Mouse (Mus musculus) limb, embryonic 10.5 days (tissue): ENCODE results near the gene Chp1. TPM values are rescaled to one million over a fixed set of nuclear protein-coding genes. Genes with fewer than 3 reads are reported as not detected.

Experiments used
- DNase-seq: peaks from one replicate; pipeline ENCODE4 v3.0.0-alpha.2; 2017; ENCODE audit warnings: low spot score
- H3K27ac ChIP-seq: fragments of 300-500 bp; sonication (generic); 2 replicates; pipeline ENCODE4 v1.5.1; 2016; ENCODE audit warnings: mild to moderate bottlenecking
- H3K27me3 ChIP-seq: fragments of 300-500 bp; sonication (generic); 2 replicates; pipeline ENCODE4 v1.6.1; 2016; ENCODE audit warnings: low read depth, mild to moderate bottlenecking; ENCODE audit not compliant: poor library complexity, severe bottlenecking
- H3K36me3 ChIP-seq: fragments of 300-500 bp; sonication (generic); 2 replicates; pipeline ENCODE4 v1.6.1; 2016; ENCODE audit warnings: mild to moderate bottlenecking, moderate library complexity
- H3K4me1 ChIP-seq: fragments of 300-500 bp; sonication (generic); 2 replicates; pipeline ENCODE4 v1.6.1; 2016
- H3K4me3 ChIP-seq: fragments of 300-500 bp; sonication (generic); 2 replicates; pipeline ENCODE4 v1.5.1; 2016; ENCODE audit warnings: mild to moderate bottlenecking, moderate library complexity
- H3K9me3 ChIP-seq: fragments of 300-500 bp; sonication (generic); replicated peaks from 2 replicates; pipeline ENCODE4 v1.6.1; 2016; ENCODE audit warnings: mild to moderate bottlenecking
- WGBS: fragments of 180-500 bp; shearing (Covaris S2); methylation state at CpG from one replicate; pipeline ENCODE4 v1.1.7; 2016; 5-methylcytosine and 5-hydroxymethylcytosine counted together
- polyA plus RNA-seq: library from polyadenylated mRNA; unstranded; fragments of >200 nt; fragmentation: Nextera tagmentation; extraction: Ambion mirVana; gene quantifications from 2 replicates; pipeline ENCODE4 v1.2.1, GENCODE M21; 2016

The Chp1 gene
- polyA plus RNA-seq, 1 experiment from 2014 or later: 57.3 TPM

GRCm38 (mm10) chr2:119542106-119542505 is 5.4 kb upstream of the Chp1 start:
- 29% methylated on average over 1 of the region's 1 CpGs for WGBS
- no peaks in the 10 kb centered on the region for H3K27me3 ChIP-seq
- DNase-seq: no peak
- no peak overlapping the region for H3K4me3 ChIP-seq
- peaks cover 3% of the 10 kb centered on the region; the same call in 1 of the 2 replicates for H3K4me1 ChIP-seq
- H3K27ac ChIP-seq: no peak overlapping the region
- H3K9me3 ChIP-seq: no peaks in the 10 kb centered on the region
- H3K36me3 ChIP-seq: no peaks in the 10 kb centered on the region

GRCm38 (mm10) chr2:119543656-119544055 is 3.8 kb upstream of the Chp1 start:
- H3K36me3 ChIP-seq: no peaks in the 10 kb centered on the region
- H3K27me3 ChIP-seq: no peaks in the 10 kb centered on the region
- no peak overlapping the region for H3K27ac ChIP-seq
- peaks cover 13% of the 10 kb centered on the region for H3K4me1 ChIP-seq
- H3K9me3 ChIP-seq: no peaks in the 10 kb centered on the region
- no peak overlapping the region for H3K4me3 ChIP-seq
- 81% methylated on average over 2 of the region's 2 CpGs for WGBS
- DNase-seq: no peak

DNA sequence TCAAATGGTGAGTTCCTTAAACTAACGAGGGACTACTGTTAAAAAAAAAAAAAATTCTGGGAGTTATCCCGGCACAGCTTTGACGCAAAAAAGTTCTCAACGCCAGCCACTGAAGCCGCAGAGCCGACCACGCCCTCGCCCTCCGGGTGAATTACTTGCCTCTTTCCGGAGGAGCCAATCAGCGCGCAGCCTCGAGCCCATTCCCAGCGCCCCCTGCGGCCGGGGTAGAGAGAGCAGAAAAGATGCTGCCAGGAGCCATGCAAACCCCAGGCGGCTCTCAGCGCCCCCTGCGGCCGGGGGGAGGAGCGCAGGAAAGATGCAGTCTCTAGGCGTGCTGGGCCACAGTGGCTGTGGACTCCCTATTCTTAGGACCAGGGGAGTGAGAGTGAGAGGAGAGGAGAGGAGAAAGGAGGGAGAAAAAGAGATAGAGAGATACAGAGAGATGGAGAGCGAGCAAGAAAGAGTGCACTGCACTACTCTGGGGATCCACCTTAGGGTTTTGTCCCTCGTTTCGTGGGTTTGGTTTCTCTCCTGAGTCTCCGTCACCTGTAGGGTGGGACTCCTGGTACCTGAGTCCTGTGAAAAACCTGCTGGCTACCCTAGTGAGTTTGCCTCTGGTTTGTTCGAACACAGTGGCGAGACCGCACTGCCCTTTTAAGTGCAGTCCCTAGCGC is 512 bp upstream of the Chp1 start:
- Histone ChIP-seq H3K36me3 (0 out of 2 replicates have a peak, but pooled peaks cover 4% of the 10 kb centered on the region), H3K9me3 (no peaks in the 10 kb centered on the region), H3K4me1 (peaks cover 17% of the 10 kb centered on the region), H3K4me3 (peak overlapping the region; percentile 78), H3K27ac (peak overlapping the region; percentile 85), H3K27me3 (no peaks in the 10 kb centered on the region)
- WGBS: under 1% methylated on average over 30 of the region's 30 CpGs
- DNase-seq: peak; percentile 91

- Histone ChIP-seq H3K27ac (peak overlapping the region; percentile 85; the same call in 1 of the 2 replicates), H3K9me3 (no peaks in the 10 kb centered on the region), H3K36me3 (0 out of 2 replicates have a peak, but pooled peaks cover 4% of the 10 kb centered on the region), H3K27me3 (no peaks in the 10 kb centered on the region), H3K4me3 (peak overlapping the region; percentile 78), H3K4me1 (peaks cover 17% of the 10 kb centered on the region)
- WGBS: 24% methylated on average over 3 of the region's 3 CpGs
- DNase-seq: no peak
Observed at GRCm38 (mm10) chr2:119548371-119548660, 819 bp downstream of the Chp1 start.

DNA sequence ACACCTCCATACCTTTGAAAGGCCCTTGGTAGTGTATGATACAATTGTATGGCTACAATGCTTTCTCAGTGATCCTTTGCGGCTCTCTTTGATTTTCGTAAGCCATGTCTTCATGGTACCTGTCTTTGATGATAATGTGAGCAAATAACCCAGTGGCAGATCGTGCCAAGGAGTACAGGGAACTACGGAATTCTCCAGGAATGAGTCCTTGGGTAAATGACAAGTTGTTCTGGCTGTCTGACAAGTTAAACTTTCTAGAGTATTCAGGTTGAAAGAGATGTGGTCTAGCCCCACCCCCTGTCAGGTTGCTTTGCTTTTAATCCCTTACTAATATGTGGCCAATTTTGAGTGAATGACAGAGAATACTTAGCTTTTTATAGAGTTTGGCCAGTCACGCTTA is 1.2 kb downstream of the Chp1 start:
- Histone ChIP-seq H3K27me3 (no peaks in the 10 kb centered on the region), H3K36me3 (0 out of 2 replicates have a peak, but pooled peaks cover 4% of the 10 kb centered on the region), H3K4me3 (peak overlapping the region; percentile 78; the same call in 1 of the 2 replicates), H3K4me1 (peaks cover 17% of the 10 kb centered on the region), H3K9me3 (no peaks in the 10 kb centered on the region), H3K27ac (no peak overlapping the region)
- WGBS: 75% methylated on average over 5 of the region's 5 CpGs
- DNase-seq: no peak

DNA sequence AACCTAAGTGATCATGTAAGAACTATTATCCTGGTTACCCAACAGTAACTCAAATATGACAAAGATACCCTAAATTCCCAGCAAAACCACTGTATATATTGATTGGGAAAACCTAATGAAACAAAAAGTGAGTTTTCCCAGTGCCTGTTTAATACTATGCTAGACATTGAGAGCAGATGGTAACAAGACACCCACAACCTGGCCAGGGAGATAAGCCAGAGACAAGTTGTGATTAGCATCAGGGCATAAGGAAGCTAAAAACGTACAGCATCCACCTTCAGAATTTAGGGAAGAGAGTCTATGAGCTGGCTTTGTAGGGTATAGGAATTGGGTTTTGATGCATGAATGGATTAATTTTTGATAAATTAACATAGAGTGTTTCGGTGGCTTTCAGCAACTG is 2.2 kb downstream of the Chp1 start:
- DNase-seq: no peak
- Histone ChIP-seq H3K36me3 (0 out of 2 replicates have a peak, but pooled peaks cover 4% of the 10 kb centered on the region), H3K4me3 (no peak overlapping the region), H3K9me3 (no peaks in the 10 kb centered on the region), H3K27me3 (no peaks in the 10 kb centered on the region), H3K27ac (no peak overlapping the region), H3K4me1 (peaks cover 17% of the 10 kb centered on the region)
- WGBS: 81% methylated on average over 2 of the region's 2 CpGs

DNA sequence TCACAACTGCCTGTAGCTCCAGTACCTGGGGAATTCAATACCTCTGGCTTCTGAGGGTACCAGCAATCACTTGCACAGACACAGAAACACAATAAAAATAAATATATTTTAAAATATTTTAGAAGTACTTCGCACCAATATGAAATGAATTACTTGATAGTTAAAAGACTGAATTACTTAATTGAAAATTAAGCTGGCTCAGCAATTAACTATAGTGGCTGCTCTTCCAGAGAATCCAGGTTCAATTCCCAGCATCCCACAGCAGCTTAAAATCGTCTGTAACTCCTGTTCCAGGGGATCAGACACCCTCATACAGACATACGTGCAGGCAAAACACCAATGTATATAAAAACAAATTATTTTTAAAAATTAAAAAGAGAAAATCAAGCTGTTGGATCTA is 10.5 kb downstream of the Chp1 start:
- Histone ChIP-seq H3K36me3 (peaks cover 4% of the 10 kb centered on the region; the same call in 1 of the 2 replicates), H3K9me3 (no peaks in the 10 kb centered on the region), H3K4me3 (no peak overlapping the region), H3K27me3 (no peaks in the 10 kb centered on the region), H3K4me1 (peaks cover 10% of the 10 kb centered on the region), H3K27ac (no peak overlapping the region)
- no peak for DNase-seq
- WGBS: 90% methylated on average over 3 of the region's 3 CpGs

DNA sequence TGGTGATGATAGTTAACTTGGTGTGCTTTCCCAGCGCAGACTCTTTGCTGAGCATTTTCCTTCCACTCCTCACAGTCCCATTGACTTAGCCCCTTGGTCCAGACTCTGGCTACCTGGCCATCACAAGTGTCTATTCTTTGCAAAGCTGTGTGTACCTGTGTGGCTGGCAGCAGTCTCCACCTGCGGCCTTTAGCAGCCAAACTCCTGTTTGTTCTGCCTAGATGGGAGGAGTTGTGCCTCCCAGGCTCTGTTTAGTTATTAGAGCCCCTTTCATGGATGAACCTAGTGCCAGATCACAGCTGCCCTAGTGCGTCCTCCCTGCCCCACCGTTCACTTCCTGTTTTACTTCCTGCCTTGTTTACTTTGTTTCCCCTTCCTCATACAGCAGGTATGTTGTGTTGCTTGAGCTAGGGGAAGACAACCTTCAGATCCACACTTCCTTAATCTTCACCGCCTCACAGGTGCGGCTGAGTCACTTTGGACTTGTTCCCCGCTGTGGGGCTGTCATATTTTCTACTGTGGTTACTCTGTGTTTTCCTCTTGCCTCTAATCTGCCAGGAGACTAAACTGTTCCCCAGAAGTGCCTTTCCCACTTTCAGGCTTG is 11.3 kb downstream of the Chp1 start:
- Histone ChIP-seq H3K9me3 (no peaks in the 10 kb centered on the region), H3K27ac (no peak overlapping the region), H3K36me3 (peaks cover 6% of the 10 kb centered on the region; the same call in 1 of the 2 replicates), H3K4me3 (no peak overlapping the region), H3K27me3 (no peaks in the 10 kb centered on the region), H3K4me1 (peaks cover 10% of the 10 kb centered on the region)
- 83% methylated on average over 7 of the region's 7 CpGs for WGBS
- DNase-seq: no peak

DNA sequence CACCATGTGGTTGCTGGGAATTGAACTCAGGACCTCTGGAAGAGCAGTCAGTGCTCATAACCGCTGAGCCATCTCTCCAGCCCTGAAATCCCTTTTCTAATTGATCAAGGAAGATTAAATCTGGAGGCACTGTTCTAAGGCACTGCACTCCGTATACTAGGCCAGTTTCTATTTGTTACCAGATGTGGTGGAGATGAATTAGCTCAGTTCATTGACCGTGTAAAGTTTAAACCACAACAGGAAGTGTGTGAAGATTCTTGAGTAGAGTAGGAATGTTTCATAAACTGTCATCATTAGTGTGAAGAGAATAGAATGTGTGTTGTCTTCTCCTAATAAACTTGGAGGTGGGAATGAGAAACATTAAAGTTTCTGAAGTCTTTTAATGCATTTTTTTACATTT is 14.3 kb downstream of the Chp1 start:
- no peak overlapping the region for H3K4me3 ChIP-seq
- H3K27ac ChIP-seq: no peak overlapping the region
- H3K9me3 ChIP-seq: no peaks in the 10 kb centered on the region
- H3K36me3 ChIP-seq: peaks cover 13% of the 10 kb centered on the region
- DNase-seq: no peak
- no peaks in the 10 kb centered on the region for H3K27me3 ChIP-seq
- peaks cover 10% of the 10 kb centered on the region for H3K4me1 ChIP-seq
- WGBS: 88% methylated on average over 3 of the region's 3 CpGs

- 94% methylated on average over 4 of the region's 4 CpGs for WGBS
- H3K27ac ChIP-seq: no peak overlapping the region
- H3K4me1 ChIP-seq: no peaks in the 10 kb centered on the region
- DNase-seq: no peak
- no peak overlapping the region for H3K4me3 ChIP-seq
- H3K9me3 ChIP-seq: no peaks in the 10 kb centered on the region
- H3K27me3 ChIP-seq: no peaks in the 10 kb centered on the region
- H3K36me3 ChIP-seq: peaks cover 13% of the 10 kb centered on the region
Observed at GRCm38 (mm10) chr2:119565284-119565683, 17.8 kb downstream of the Chp1 start.

DNA sequence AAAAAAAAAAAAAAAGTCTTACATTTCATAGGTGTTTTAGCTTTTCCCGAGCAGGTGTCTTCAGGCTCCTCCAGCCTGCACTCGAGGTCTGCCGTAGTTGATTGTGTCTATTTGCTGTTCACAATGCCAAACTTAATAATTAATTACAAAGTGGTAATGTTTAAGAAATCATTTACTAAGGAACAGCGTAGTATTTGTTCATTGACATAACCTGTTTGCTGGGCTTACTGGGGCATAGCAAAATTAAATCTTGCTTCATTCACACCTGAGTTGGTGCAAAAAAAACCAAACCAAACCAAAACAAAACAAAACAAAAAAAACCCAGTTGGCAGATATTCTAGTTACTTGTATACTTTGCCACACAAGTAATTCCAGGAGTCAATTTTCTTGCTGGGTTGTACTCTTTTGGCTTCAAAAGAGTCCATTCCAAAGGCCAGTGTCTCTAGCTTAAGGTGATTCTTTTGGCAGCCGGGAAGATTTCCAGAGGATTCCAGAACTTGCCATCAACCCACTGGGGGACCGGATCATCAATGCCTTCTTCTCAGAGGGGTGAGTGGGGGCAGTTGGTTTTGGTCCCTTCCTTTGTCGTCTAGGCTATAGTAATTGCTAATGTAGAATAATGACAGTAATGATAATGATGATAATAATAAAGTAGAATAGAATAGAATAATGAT is 18.8 kb downstream of the Chp1 start:
- DNase-seq: no peak
- Histone ChIP-seq H3K4me3 (no peak overlapping the region), H3K4me1 (no peaks in the 10 kb centered on the region), H3K27me3 (no peaks in the 10 kb centered on the region), H3K36me3 (peaks cover 11% of the 10 kb centered on the region), H3K27ac (no peak overlapping the region), H3K9me3 (no peaks in the 10 kb centered on the region)
- 93% methylated on average over 7 of the region's 7 CpGs for WGBS

- Histone ChIP-seq H3K27ac (no peak overlapping the region), H3K9me3 (no peaks in the 10 kb centered on the region), H3K4me1 (no peaks in the 10 kb centered on the region), H3K27me3 (no peaks in the 10 kb centered on the region), H3K4me3 (no peak overlapping the region), H3K36me3 (peaks cover 27% of the 10 kb centered on the region)
- 96% methylated on average over 1 of the region's 1 CpGs for WGBS
- no peak for DNase-seq
Observed at GRCm38 (mm10) chr2:119572471-119572870, 25.0 kb downstream of the Chp1 start.

DNA sequence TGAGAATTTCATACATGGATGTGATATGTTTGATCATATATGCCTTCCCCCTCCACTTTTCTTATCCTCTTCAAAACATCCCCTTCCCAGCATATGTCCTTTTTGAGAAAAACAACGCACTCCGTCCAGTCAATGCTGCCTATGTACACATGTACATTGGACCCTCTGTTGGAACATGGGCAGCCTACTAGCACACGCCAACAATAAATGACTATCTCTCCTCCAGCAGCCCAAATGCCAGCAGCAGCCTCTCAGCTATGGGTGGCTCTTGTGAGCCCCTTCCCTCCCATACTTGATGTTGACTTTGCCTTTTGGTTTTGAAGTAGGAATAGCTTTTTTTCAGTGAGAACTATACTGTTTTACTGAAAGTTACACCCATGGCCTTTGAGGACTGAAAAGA is 34.1 kb downstream of the Chp1 start:
- WGBS: 97% methylated on average over 3 of the region's 3 CpGs
- H3K36me3 ChIP-seq: 0 out of 2 replicates have a peak, but pooled peaks cover 9% of the 10 kb centered on the region

More for the DNA sequence above, 34.1 kb downstream of the Chp1 start:
- Histone ChIP-seq H3K27ac (no peak overlapping the region), H3K9me3 (no peaks in the 10 kb centered on the region), H3K27me3 (no peaks in the 10 kb centered on the region), H3K4me3 (no peak overlapping the region), H3K4me1 (no peaks in the 10 kb centered on the region)
- no peak for DNase-seq
